Mouse (Mus musculus) heart, postnatal 0 days (tissue): ENCODE results near the gene BC107364.

ENCODE experiments used
- CTCF ChIP-seq: IDR thresholded peaks from 2 replicates; pipeline ENCODE4 v1.5.1; 2016; ENCODE audit warnings: antibody characterized with exemption, control low read depth, low read depth
- EP300 ChIP-seq: IDR thresholded peaks from 2 replicates; pipeline ENCODE4 v1.6.1; 2016; ENCODE audit warnings: antibody characterized with exemption, low read depth

DNA sequence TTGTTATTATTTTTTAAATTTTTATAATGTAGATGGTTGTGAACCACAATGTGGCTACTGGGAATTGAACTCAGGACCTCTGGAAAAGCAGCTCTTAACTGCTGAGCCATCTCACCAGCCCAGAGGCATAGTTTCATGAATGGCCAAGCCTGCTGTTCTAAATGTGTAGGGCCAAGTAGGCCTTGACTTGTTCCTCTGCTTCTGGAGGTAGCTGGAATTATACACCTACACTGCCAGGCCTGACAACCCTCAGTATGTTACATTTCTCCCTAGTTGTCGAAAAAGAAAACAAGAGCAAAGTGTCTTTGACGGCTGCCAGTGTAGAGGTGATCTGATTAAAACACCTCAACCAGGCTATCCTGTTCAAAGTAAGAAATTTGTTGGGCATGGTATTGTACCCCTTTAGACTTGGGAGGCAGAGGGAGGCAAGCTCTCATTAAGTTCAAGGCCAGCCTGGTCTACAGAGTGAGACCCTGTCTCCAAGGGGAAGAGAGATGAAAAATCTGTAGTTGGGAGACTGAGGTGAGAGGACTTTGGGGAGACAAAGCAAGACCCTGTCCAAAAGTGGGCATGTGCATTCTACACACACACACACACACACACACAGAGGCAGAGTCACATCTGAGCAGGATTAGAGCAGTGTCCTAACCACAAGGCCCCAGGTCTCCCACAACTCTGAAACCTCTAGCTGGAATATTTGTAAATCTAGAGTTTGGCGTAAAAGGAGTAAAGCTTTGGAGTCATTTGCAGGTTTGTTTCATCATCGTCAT, 46.6 kb upstream of the BC107364 start:
- TF ChIP-seq EP300 (no peak), CTCF (no peak)
